Mouse (Mus musculus): ENCODE measurements around the gene Krt8. TPM values are rescaled to one million over a fixed set of nuclear protein-coding genes. Genes with fewer than 3 reads are reported as not detected.
A peak's percentile ranks its signal among the peaks of the same experiment; 100 is the strongest.

Gene Krt8
- total RNA-seq, 2 experiments from 2014 or later = not detected

- DNase-seq (ENCODE audit: low spot score in 2 of 2) = no peak
- intact Hi-C loops (cut with DNase I) = no loop called here
Measured at GRCm38 (mm10) chr15:101983315-101983948, 20.9 kb downstream of the Krt8 start.

GRCm38 (mm10) chr15:101980849-101981248 lies 23.4 kb downstream of the Krt8 start:
- DNase-seq (ENCODE audit: low spot score in 2 of 2) = no peak
- intact Hi-C loops (cut with DNase I) = no loop called here

DNA sequence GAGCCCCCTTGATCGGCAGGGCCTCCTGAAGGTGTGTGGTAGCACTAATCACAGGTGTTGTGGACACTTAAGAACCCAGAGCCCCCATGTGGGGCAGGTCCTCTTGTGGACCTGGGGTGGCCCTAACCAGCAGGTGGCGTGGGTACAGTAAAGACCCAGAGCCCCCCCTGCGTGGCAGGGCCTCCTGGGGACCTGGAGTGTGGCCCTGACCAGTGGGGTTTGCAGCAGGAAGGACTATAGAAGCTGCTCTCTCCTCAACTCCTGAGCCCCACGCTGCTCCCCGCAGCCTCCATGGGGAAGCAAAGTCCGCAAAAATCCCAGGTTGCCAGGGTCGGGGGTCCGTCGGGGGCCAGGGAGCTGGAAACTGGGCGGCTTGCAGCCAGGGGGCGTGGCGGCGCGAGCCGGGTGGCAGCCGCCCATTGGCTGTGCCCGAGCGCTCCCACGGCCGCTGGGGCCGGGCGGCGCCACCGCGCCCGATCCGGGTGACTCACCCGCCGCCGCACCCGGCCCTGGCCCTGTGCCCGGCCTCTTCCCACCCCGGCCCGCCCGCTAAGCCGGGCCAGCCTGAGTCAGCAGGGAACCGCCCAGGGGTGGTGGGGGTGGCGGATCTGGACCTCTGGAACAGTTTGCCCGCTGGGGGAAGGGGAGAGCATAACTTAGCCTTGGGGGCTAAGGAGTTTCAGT lies 27.1 kb downstream of the Krt8 start:
- intact Hi-C loops (cut with DNase I) = no loop called here
- peak; percentile 58 to 65 for DNase-seq (ENCODE audit: low spot score in 2 of 2)

GRCm38 (mm10) chr15:101976641-101977040 lies 27.6 kb downstream of the Krt8 start:
- intact Hi-C loops (cut with DNase I) = no loop called here
- DNase-seq (ENCODE audit: low spot score in 2 of 2) = no peak

- DNase-seq (ENCODE audit: low spot score in 2 of 2) = no peak
- intact Hi-C loops (cut with DNase I) = no loop called here
Measured at GRCm38 (mm10) chr15:101976023-101976422, 28.3 kb downstream of the Krt8 start.

DNA sequence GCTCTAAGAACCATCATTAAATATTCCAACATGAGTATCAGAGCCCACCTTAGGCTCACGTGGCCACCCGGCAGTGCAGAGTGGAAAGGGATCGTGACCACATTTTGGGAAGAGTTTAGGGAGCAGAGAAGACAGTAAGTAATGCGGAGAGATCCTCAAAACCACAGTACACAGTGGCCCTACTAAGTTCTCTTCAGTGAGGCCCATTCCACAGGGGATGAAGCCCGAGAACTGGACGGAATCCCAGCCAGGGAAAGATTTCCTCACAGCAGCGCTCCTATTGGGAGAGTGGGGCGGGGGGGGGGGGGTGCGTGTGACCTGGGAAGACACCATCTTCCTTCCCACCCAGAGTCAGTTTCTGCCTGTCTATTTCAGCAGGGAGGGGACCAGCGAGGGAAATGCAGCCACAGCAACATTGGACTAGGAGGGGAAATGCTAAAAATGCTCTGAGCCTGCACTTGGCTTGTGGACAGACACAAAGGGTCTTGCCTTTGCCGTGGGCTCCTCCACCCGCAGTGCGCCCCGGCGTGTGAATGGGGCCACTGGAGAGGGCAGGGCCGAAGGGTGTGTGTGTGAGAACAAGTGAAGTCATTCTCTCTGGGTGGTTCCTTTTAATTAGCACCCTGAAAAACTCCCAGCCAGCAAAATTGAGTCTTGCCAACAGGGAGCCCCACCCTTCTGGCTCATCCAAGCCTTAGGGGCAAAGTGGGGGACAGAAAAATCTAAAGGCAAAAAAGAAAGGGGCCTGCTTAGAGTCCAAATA lies 30.0 kb downstream of the Krt8 start:
- no peak for DNase-seq (ENCODE audit: low spot score in 2 of 2)
- intact Hi-C loops (cut with DNase I) = loop anchor here (1.0 to 5.0 kb wide), 2 partner anchors 97 to 455 kb away; no protein-coding TSS in a partner anchor

- intact Hi-C loops (cut with DNase I) = loop anchor here (1.0 to 5.0 kb wide), 3 partner anchors 96 to 454 kb away; no protein-coding TSS in a partner anchor
- DNase-seq (ENCODE audit: low spot score in 2 of 2) = peak; percentile 98 to 99
Measured at GRCm38 (mm10) chr15:101973414-101974077, 30.7 kb downstream of the Krt8 start.

DNA sequence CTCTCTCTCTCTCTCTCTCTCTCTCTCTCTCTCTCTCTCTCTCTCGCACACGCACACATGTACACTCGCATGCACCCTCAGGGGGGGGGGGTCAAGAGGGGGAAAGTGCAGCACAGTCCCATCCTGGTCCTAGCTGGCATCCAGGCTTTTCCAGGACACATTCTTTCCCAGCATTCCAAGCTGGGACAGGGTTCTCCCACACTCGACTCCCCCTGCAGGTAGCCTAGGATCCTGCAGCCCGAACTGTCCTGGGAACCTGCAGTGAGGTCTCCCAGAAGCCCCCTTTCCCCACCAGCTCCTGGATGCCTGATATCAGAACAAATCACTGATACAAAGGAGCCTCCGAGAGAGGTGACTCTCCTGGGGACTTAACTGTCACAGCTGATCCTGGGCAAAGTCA lies 33.7 kb downstream of the Krt8 start:
- DNase-seq (ENCODE audit: low spot score in 2 of 2) = peak in 1 of 2 experiments; percentile 39

GRCm38 (mm10) chr15:101966808-101967207 lies 37.5 kb downstream of the Krt8 start:
- DNase-seq (ENCODE audit: low spot score in 2 of 2) = no peak
- intact Hi-C loops (cut with DNase I) = no loop called here

More for the DNA sequence above, 33.7 kb downstream of the Krt8 start:
- intact Hi-C loops (cut with DNase I) = loop anchor here (5.0 kb wide), 1 partner anchor 93 kb away; no protein-coding TSS in a partner anchor

DNA sequence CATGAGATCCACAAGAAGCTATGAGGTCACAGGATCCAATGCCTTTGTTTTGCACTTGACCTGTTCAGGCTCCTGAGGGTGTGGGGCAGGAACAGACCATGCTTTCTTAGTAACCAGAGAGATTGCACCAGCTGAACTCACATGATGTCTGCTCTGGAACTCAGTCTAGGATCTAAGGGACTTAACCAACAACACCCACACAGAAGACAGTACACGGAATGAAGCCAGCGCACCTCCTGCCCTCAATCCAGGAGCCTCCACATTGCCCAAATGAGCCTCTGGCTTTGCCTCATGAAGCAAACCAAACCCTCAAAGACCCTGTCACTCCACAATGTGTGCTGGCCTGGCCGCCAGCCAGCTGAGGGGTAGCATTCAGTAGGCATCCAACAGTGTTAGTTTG lies 45.4 kb downstream of the Krt8 start:
- intact Hi-C loops (cut with DNase I) = no loop called here
- no peak for DNase-seq (ENCODE audit: low spot score in 2 of 2)

GRCm38 (mm10) chr15:101954187-101954586 lies 50.1 kb downstream of the Krt8 start, which contains the start of gene Krt78:
Gene Krt78 (minus strand): TSS chr15:101954287.
- no peak for DNase-seq (ENCODE audit: low spot score in 2 of 2)
- intact Hi-C loops (cut with DNase I) = no loop called here

DNA sequence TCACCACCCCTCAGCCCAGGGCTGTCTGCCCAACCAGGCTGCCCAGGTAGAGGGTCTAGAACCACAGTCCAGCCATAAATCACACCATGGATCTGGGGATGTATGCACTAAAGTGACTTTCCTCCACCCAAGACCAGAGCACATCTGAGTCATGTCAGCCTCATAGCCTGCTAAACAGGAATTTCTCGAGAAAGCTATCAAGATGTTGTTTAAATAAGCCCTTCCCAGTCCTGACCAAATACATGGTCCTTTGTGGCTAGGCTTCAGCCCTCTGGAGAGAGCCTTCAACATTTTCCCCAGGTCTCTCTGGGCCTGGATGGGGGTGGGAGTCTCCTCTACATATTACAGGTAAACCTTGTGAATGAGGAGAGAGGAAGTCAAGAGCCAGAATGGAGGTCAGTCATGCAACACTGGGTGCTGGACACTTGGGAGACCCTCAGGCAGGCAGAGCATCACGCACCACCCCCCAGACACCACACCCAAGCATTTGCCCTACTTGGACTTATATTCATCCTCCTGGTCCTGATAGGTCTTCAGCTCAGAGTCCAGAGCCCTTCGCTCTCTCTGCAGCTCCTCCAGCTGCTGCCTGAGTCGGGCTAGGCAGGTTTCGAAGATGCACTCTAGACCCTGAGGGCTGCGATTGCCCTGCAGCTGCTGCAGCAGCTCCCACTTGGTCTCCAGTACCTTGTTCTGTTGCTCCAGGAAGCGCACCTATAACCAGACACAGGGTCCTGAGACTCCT lies 51.4 kb downstream of the Krt8 start:
- intact Hi-C loops (cut with DNase I) = no loop called here
- DNase-seq (ENCODE audit: low spot score in 2 of 2) = no peak

Other genes starting within 250 kb of the Krt8 start
- not detected for gene Krt72, start 218.0 kb downstream of the Krt8 start, total RNA-seq (2021)
- gene Krt73, start 202.1 kb downstream of the Krt8 start, total RNA-seq (2021) = 1 to 10 TPM; 1.1 to 2.6 TPM
- gene Krt2, start 186.3 kb downstream of the Krt8 start, total RNA-seq (2021) = under 1 TPM in 1 of 2 experiments, not detected in 1; 0.61 TPM
- gene Krt1, start 153.7 kb downstream of the Krt8 start, total RNA-seq (2021) = 1 to 10 TPM; 3.3 TPM
- 10 to 100 TPM; 10.9 to 14.7 TPM for gene Krt77, start 134.8 kb downstream of the Krt8 start, total RNA-seq (2021)
- not detected for gene Krt76, start 111.6 kb downstream of the Krt8 start, total RNA-seq (2021)
- gene Krt4, start 79.7 kb downstream of the Krt8 start, total RNA-seq (2021) = not detected
- gene Krt79, start 64.2 kb downstream of the Krt8 start, total RNA-seq (2021) = not detected
- gene Krt78, start 50.2 kb downstream of the Krt8 start, total RNA-seq (2021) = not detected
- under 1 TPM; 0.24 to 0.85 TPM for gene Krt18, start 23.7 kb upstream of the Krt8 start, total RNA-seq (2021)
- gene Eif4b, start 69.3 kb upstream of the Krt8 start, total RNA-seq (2021) = 100 to 1,000 TPM; 167 to 168 TPM
- gene Tns2, start 95.9 kb upstream of the Krt8 start, total RNA-seq (2021) = 10 to 100 TPM; 14.4 to 18.5 TPM
- 100 to 1,000 TPM; 143 to 152 TPM for gene Spryd3, start 131.8 kb upstream of the Krt8 start, total RNA-seq (2021)
- 10 to 100 TPM; 11.9 to 13.5 TPM for gene Igfbp6, start 139.9 kb upstream of the Krt8 start, total RNA-seq (2021)
- not detected for gene Soat2, start 146.0 kb upstream of the Krt8 start, total RNA-seq (2021)
- gene Zfp740, start 198.8 kb upstream of the Krt8 start, total RNA-seq (2021) = 10 to 100 TPM; 55.2 to 61.6 TPM
- gene Csad, start 200.2 kb upstream of the Krt8 start, total RNA-seq (2021) = 10 to 100 TPM; 29.7 to 30.4 TPM
- 1 to 10 TPM in 1 of 2 experiments, under 1 TPM in 1; 0.99 to 1.2 TPM for gene Itgb7, start 227.5 kb upstream of the Krt8 start, total RNA-seq (2021)

All from left cerebral cortex, postnatal 14 days (tissue).